In genomic region chr2:32167034-32167770, GRCm38 (mm10) we compare ENCODE assay signal across 8 mouse cellular contexts. TPM values are rescaled to one million over a fixed set of nuclear protein-coding genes. Genes with fewer than 3 reads are reported as not detected.
A peak's percentile ranks its signal among the peaks of the same experiment; 100 is the strongest.
DNase-seq lines count a peak whose midpoint lies in the region; ATAC-seq and TF ChIP-seq lines count a peak whose summit lies in the region.

No protein-coding gene starts in this region.

- H3K36me3 ChIP-seq in ES-Bruce4 (ENCODE audit: control insufficient read depth, insufficient read depth, low read length, poor library complexity, severe bottlenecking): no peaks in the 10 kb centered on the region
- no peaks in the 10 kb centered on the region for H3K36me3 ChIP-seq in forebrain, embryonic 12.5 days (replicated peaks)
- H3K36me3 ChIP-seq in limb, embryonic 15.5 days: no peaks in the 10 kb centered on the region

- no peak for TF ChIP-seq CTCF in ES-Bruce4 (IDR thresholded peaks at IDR 0.05; ENCODE audit: low read depth, low read length)

- no peaks in the 10 kb centered on the region for H3K9me3 ChIP-seq in ES-Bruce4 (replicated peaks; ENCODE audit: control insufficient read depth, insufficient read depth, low read length, poor library complexity, severe bottlenecking)
- no peaks in the 10 kb centered on the region for H3K9me3 ChIP-seq in forebrain, embryonic 12.5 days
- H3K9me3 ChIP-seq in limb, embryonic 15.5 days: no peaks in the 10 kb centered on the region

- H3K9ac ChIP-seq in ES-Bruce4 (ENCODE audit: low read depth, poor library complexity, severe bottlenecking): peak overlapping the region; percentile 68
- peak overlapping the region; percentile 36 for H3K9ac ChIP-seq in forebrain, embryonic 12.5 days
- peak overlapping the region; percentile 8; the same call in 1 of the 2 replicates for H3K9ac ChIP-seq in limb, embryonic 15.5 days

- H3K27me3 ChIP-seq in ES-Bruce4 (ENCODE audit: control insufficient read depth, insufficient read depth, low read length, poor library complexity, severe bottlenecking): no peaks in the 10 kb centered on the region
- no peaks in the 10 kb centered on the region for H3K27me3 ChIP-seq in forebrain, embryonic 12.5 days
- H3K27me3 ChIP-seq in limb, embryonic 15.5 days: no peaks in the 10 kb centered on the region

- peak overlapping the region; percentile 74 for H3K4me3 ChIP-seq in ES-Bruce4 (ENCODE audit: low read depth, low read length)
- peak overlapping the region; percentile 10; the same call in 1 of the 2 replicates for H3K4me3 ChIP-seq in forebrain, embryonic 12.5 days (replicated peaks)
- H3K4me3 ChIP-seq in limb, embryonic 15.5 days: peak overlapping the region; percentile 11

- peak overlapping the region; percentile 97 for H3K27ac ChIP-seq in ES-Bruce4 (ENCODE audit: insufficient read depth, low read length)
- peak overlapping the region; percentile 88 for H3K27ac ChIP-seq in forebrain, embryonic 12.5 days
- peak overlapping the region; percentile 83 for H3K27ac ChIP-seq in limb, embryonic 15.5 days

- no peak for TF ChIP-seq POLR2A in ES-Bruce4 (IDR thresholded peaks at IDR 0.05; ENCODE audit: insufficient read depth, low read length)

- peaks cover 6% of the 10 kb centered on the region for H3K4me1 ChIP-seq in ES-Bruce4 (ENCODE audit: control insufficient read depth, insufficient read depth, low read length)
- H3K4me1 ChIP-seq in forebrain, embryonic 12.5 days: peaks cover 82% of the 10 kb centered on the region
- peaks cover 64% of the 10 kb centered on the region for H3K4me1 ChIP-seq in limb, embryonic 15.5 days

- intact Hi-C loops in heart, postnatal 14 days (cut with DNase I): loop anchor here (2.0 kb wide), 1 partner anchor 14 kb away; no protein-coding TSS in a partner anchor

- TF ChIP-seq EP300 in ES-Bruce4 (IDR thresholded peaks at IDR 0.05; ENCODE audit: insufficient read depth, low read depth, low read length): peak; percentile 88

- peak overlapping the region; percentile 47 for H3K4me2 ChIP-seq in forebrain, embryonic 12.5 days
- H3K4me2 ChIP-seq in limb, embryonic 15.5 days: peak overlapping the region; percentile 36

- DNase-seq in heart, adult 11 months: peak; percentile 95
- no peak for DNase-seq in heart, postnatal 14 days
- DNase-seq in retina, embryonic 14.5 days (ENCODE audit: low spot score): peak; percentile 43
- no peak for DNase-seq in layer of hippocampus, adult 9-10 months (ENCODE audit: low spot score)
- DNase-seq in left cerebral cortex, adult 9 months (ENCODE audit: low spot score in 2 of 2): no peak

- peak; percentile 27 for ATAC-seq in forebrain, embryonic 12.5 days (ENCODE audit: low FRiP score)
- ATAC-seq in limb, embryonic 15.5 days (ENCODE audit: insufficient number of reproducible peaks, low FRiP score, low TSS enrichment, low read depth): 0 out of 2 replicates have a peak, but pooled peaks have one; percentile 17

- 9% methylated on average over 16 of the region's 16 CpGs for WGBS in forebrain, embryonic 12.5 days
- 14% methylated on average over 16 of the region's 16 CpGs for WGBS in limb, embryonic 15.5 days

RNA-seq across cellular contexts. Expression of gene Prrc2b, which starts 16.3 kb away (rescaled TPM):
- 100 to 1,000 TPM in 1 of 2 experiments, 10 to 100 TPM in 1; 92.9 to 101 TPM for total RNA-seq in heart, postnatal 14 days (2021)
- 106 and 112 TPM in 2 replicates for polyA plus RNA-seq in ES-Bruce4 (2011; ENCODE audit: insufficient read depth, insufficient read length, low read depth, missing spikeins)
- 96.9 and 110 TPM in 2 replicates for polyA plus RNA-seq in forebrain, embryonic 12.5 days (2016; fragmentation: Nextera tagmentation; extraction: Ambion mirVana)
- polyA plus RNA-seq in limb, embryonic 15.5 days (2015; fragmentation: Nextera tagmentation; extraction: Ambion mirVana): 40.8 and 44.8 TPM in 2 replicates

Comparison
In these comparisons a context has a peak if more than half of its experiments do, and no peak if none do; other contexts are left out.
1. DNase-seq: peak in heart, adult 11 months (single experiment) and retina, embryonic 14.5 days (single experiment); none in heart, postnatal 14 days (0 of 2), layer of hippocampus, adult 9-10 months (single experiment) and left cerebral cortex, adult 9 months (0 of 2).
2. H3K4me3 ChIP-seq: peak in every context shown above with its lines; median percentile 74 in ES-Bruce4; 11 in limb, embryonic 15.5 days; 10 in forebrain, embryonic 12.5 days.
3. H3K9ac ChIP-seq: peak in every context shown above with its lines; median percentile 68 in ES-Bruce4; 36 in forebrain, embryonic 12.5 days; 8 in limb, embryonic 15.5 days.
4. Peak in every context shown above with its lines, with median percentiles within 50 percentile points of each other: H3K27ac ChIP-seq.